Comparison of ENCODE assay signal across 11 mouse cellular contexts in the genomic region with DNA sequence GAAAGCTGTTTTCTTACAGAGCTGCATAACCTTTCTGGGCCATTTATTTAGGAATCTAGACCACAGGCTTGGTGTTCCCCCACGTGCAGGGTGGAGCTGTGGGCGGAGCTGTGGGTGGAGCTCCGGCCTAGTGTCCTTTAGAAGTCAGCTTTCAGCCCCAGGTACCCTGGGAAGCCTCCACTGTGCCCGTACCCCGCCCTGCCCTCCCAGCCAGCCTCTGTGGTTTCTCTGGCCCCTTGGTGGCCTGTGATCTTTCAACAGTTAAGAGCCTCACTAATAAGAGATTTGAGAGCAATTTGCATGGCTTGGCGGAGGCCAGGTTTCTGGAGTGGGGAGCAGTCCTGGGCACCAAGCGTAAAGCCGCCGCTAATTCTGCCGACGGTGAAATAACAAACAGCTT.
DNase-seq lines count a peak whose midpoint lies in the region; ATAC-seq and TF ChIP-seq lines count a peak whose summit lies in the region.
"Had no signal": no experiment of that assay in that cellular context is flagged by ENCODE, and none has a peak within 500 bp of the region (broad histone marks: within the 10 kb centered on the region; RNA-seq: fewer than 3 reads in every experiment).

No protein-coding gene starts in this region.

- H3K9me3 ChIP-seq in heart, embryonic 11.5 days (replicated peaks; ENCODE audit: control insufficient read depth, low read length), result no peaks in the 10 kb centered on the region
- no peaks in the 10 kb centered on the region for H3K9me3 ChIP-seq in liver, postnatal 0 days (ENCODE audit: low read length)
- H3K9me3 ChIP-seq in liver, embryonic 12.5 days (replicated peaks), result no peaks in the 10 kb centered on the region
- no peaks in the 10 kb centered on the region for H3K9me3 ChIP-seq in embryonic facial prominence, embryonic 13.5 days

- H3K27ac ChIP-seq in heart, embryonic 11.5 days (ENCODE audit: low read depth, low read length), result no peak overlapping the region
- no peak overlapping the region for H3K27ac ChIP-seq in liver, postnatal 0 days (ENCODE audit: low read depth)
- H3K27ac ChIP-seq in liver, embryonic 12.5 days, result no peak overlapping the region
- no peak overlapping the region for H3K27ac ChIP-seq in embryonic facial prominence, embryonic 13.5 days

- H3K4me2 ChIP-seq in heart, embryonic 11.5 days, result peak overlapping the region; percentile 24; the same call in 1 of the 2 replicates
- no peak overlapping the region for H3K4me2 ChIP-seq in liver, postnatal 0 days (ENCODE audit: low read depth, low read length)
- H3K4me2 ChIP-seq in liver, embryonic 12.5 days, result no peak overlapping the region
- H3K4me2 ChIP-seq in embryonic facial prominence, embryonic 13.5 days, result peak overlapping the region; percentile 34; the same call in 1 of the 2 replicates

- CTCF ChIA-PET in Patski (lab: Charles Lee), result no interaction called here

- no peak for ATAC-seq in heart, embryonic 11.5 days (replicated peaks; ENCODE audit: insufficient number of reproducible peaks, low FRiP score, low TSS enrichment)
- ATAC-seq in liver, postnatal 0 days, result no peak
- no peak for ATAC-seq in liver, embryonic 12.5 days
- no peak for ATAC-seq in Patski
- ATAC-seq in embryonic facial prominence, embryonic 13.5 days (ENCODE audit: insufficient number of reproducible peaks, insufficient read depth, low FRiP score, low TSS enrichment, low read depth), result no peak
- ATAC-seq in megakaryocyte progenitor cell, adult 5-6 weeks (replicated peaks; ENCODE audit: poor library complexity), result no peak
- ATAC-seq: activated CD4-positive, CD25-positive, alpha-beta regulatory T cell, adult 4 months; lung, postnatal 0 days had no signal

- TF ChIP-seq EP300 in liver, postnatal 0 days (IDR thresholded peaks at IDR 0.05; ENCODE audit: low read depth), result no peak

- TF ChIP-seq CTCF in liver, postnatal 0 days (IDR thresholded peaks at IDR 0.05; ENCODE audit: low read depth), result no peak
- no peak for TF ChIP-seq CTCF in Patski (IDR thresholded peaks at IDR 0.05)

- H3K9ac ChIP-seq in heart, embryonic 11.5 days (ENCODE audit: low read depth, low read length), result no peak overlapping the region
- no peak overlapping the region for H3K9ac ChIP-seq in liver, postnatal 0 days (replicated peaks)
- no peak overlapping the region for H3K9ac ChIP-seq in liver, embryonic 12.5 days
- H3K9ac ChIP-seq in embryonic facial prominence, embryonic 13.5 days, result no peak overlapping the region

- 3% methylated on average over 11 of the region's 11 CpGs for WGBS in heart, embryonic 11.5 days (ENCODE audit: insufficient replicate concordance)
- WGBS in liver, postnatal 0 days (ENCODE audit: insufficient replicate concordance), result 15% methylated on average over 11 of the region's 11 CpGs
- WGBS in liver, embryonic 12.5 days (ENCODE audit: insufficient replicate concordance), result 16% methylated on average over 11 of the region's 11 CpGs
- WGBS in embryonic facial prominence, embryonic 13.5 days, result under 1% methylated on average over 11 of the region's 11 CpGs

- in situ Hi-C loops in Patski (cut with MboI; ENCODE audit: low pct_unique_long_range_greater_than_20kb), result no loop called here

- POLR2A ChIA-PET in Patski (lab: Charles Lee), result no interaction called here

- no peak for DNase-seq in heart, adult 9 months (ENCODE audit: low spot score in 2 of 2)
- peak; percentile 19 for DNase-seq in liver, postnatal 0 days
- DNase-seq in Patski (ENCODE audit: low read depth, low spot score), result peak; percentile 24
- no peak for DNase-seq in cerebellum, adult 8-10 months
- DNase-seq: heart, postnatal 10 days had no signal

- no peaks in the 10 kb centered on the region for H3K36me3 ChIP-seq in heart, embryonic 11.5 days (ENCODE audit: control insufficient read depth, insufficient read depth, low read length)
- H3K36me3 ChIP-seq in liver, postnatal 0 days (replicated peaks; ENCODE audit: insufficient read depth, low read length), result no peaks in the 10 kb centered on the region
- no peaks in the 10 kb centered on the region for H3K36me3 ChIP-seq in liver, embryonic 12.5 days
- H3K36me3 ChIP-seq in embryonic facial prominence, embryonic 13.5 days, result no peaks in the 10 kb centered on the region

- peaks cover 3% of the 10 kb centered on the region for H3K4me1 ChIP-seq in heart, embryonic 11.5 days (ENCODE audit: control insufficient read depth, insufficient read depth, low read length)
- H3K4me1 ChIP-seq in liver, postnatal 0 days (ENCODE audit: insufficient read depth), result no peaks in the 10 kb centered on the region
- no peaks in the 10 kb centered on the region for H3K4me1 ChIP-seq in liver, embryonic 12.5 days
- H3K4me1 ChIP-seq in embryonic facial prominence, embryonic 13.5 days, result peaks cover 21% of the 10 kb centered on the region

- H3K4me3 ChIP-seq in heart, embryonic 11.5 days (ENCODE audit: low read depth, low read length), result 0 out of 2 replicates have a peak overlapping the region, but pooled peaks have one; percentile 10
- no peak overlapping the region for H3K4me3 ChIP-seq in liver, postnatal 0 days (ENCODE audit: low read depth, low read length)
- H3K4me3 ChIP-seq in liver, embryonic 12.5 days, result no peak overlapping the region
- no peak overlapping the region; the same call in 1 of the 2 replicates for H3K4me3 ChIP-seq in embryonic facial prominence, embryonic 13.5 days

- H3K27me3 ChIP-seq in heart, embryonic 11.5 days (ENCODE audit: control insufficient read depth, insufficient read depth, low read length), result peaks cover 91% of the 10 kb centered on the region
- H3K27me3 ChIP-seq in liver, postnatal 0 days (ENCODE audit: insufficient read depth, low read length), result peaks cover 83% of the 10 kb centered on the region
- peaks cover 93% of the 10 kb centered on the region for H3K27me3 ChIP-seq in liver, embryonic 12.5 days (replicated peaks)
- H3K27me3 ChIP-seq in Patski, result peaks cover 59% of the 10 kb centered on the region
- peaks cover 97% of the 10 kb centered on the region for H3K27me3 ChIP-seq in embryonic facial prominence, embryonic 13.5 days

Comparison
In these comparisons a context has a peak if more than half of its experiments do, and no peak if none do; other contexts are left out.
1. H3K4me2 ChIP-seq: peak in heart, embryonic 11.5 days (single experiment) and embryonic facial prominence, embryonic 13.5 days (single experiment); none in liver, postnatal 0 days (single experiment) and liver, embryonic 12.5 days (single experiment).
2. DNase-seq: peak in liver, postnatal 0 days (single experiment) and Patski (single experiment); none in heart, adult 9 months (0 of 2) and cerebellum, adult 8-10 months (single experiment).